Mouse (Mus musculus) adrenal gland, adult (tissue): ENCODE measurements around the gene Gfod2.

Source experiments
- DNase-seq, 2 experiments: peaks; one replicate each; pipeline ENCODE4 v3.0.0; 2022 to 2023; ENCODE audit warnings: low spot score in 1 of 2; ENCODE audit not compliant: inconsistent age in 2 of 2

Gene Gfod2

GRCm38 (mm10) chr8:105768485-105769257 is 10.2 kb upstream of the Gfod2 start:
- DNase-seq = peak in 1 of 2 experiments; percentile 42

GRCm38 (mm10) chr8:105757796-105758276 is 628 bp downstream of the Gfod2 start:
- no peak for DNase-seq

- no peak for DNase-seq
Observed at GRCm38 (mm10) chr8:105754688-105755087, 3.8 kb downstream of the Gfod2 start.

- DNase-seq = no peak
Observed at GRCm38 (mm10) chr8:105753916-105754315, 4.5 kb downstream of the Gfod2 start.

- DNase-seq = peak; percentile 88 to 93
Observed at GRCm38 (mm10) chr8:105750606-105751005, 7.9 kb downstream of the Gfod2 start.

GRCm38 (mm10) chr8:105743301-105743700 is 15.2 kb downstream of the Gfod2 start:
- DNase-seq = peak in 1 of 2 experiments; percentile 34

GRCm38 (mm10) chr8:105739216-105739615 is 19.2 kb downstream of the Gfod2 start:
- no peak for DNase-seq

GRCm38 (mm10) chr8:105732186-105732585 is 26.3 kb downstream of the Gfod2 start:
- DNase-seq = no peak

- DNase-seq = peak; percentile 52 to 63
Observed at GRCm38 (mm10) chr8:105727397-105728124, 30.9 kb downstream of the Gfod2 start.

- no peak for DNase-seq
Observed at GRCm38 (mm10) chr8:105725726-105726125, 32.7 kb downstream of the Gfod2 start.

- no peak for DNase-seq
Observed at GRCm38 (mm10) chr8:105722861-105723260, 35.6 kb downstream of the Gfod2 start.

- peak; percentile 46 to 70 for DNase-seq
Observed at GRCm38 (mm10) chr8:105719637-105720036, 38.8 kb downstream of the Gfod2 start.

- no peak for DNase-seq
Observed at GRCm38 (mm10) chr8:105716302-105716945, 42.0 kb downstream of the Gfod2 start.

- DNase-seq = peak in 1 of 2 experiments; percentile 43
Observed at GRCm38 (mm10) chr8:105715042-105715441, 43.4 kb downstream of the Gfod2 start.

- peak; percentile 84 to 95 for DNase-seq
Observed at GRCm38 (mm10) chr8:105714139-105714538, 44.3 kb downstream of the Gfod2 start.

- no peak for DNase-seq
Observed at GRCm38 (mm10) chr8:105712286-105712685, 46.2 kb downstream of the Gfod2 start.

- DNase-seq = no peak
Observed at GRCm38 (mm10) chr8:105709317-105709716, 49.1 kb downstream of the Gfod2 start.

- no peak for DNase-seq
Observed at GRCm38 (mm10) chr8:105708675-105709074, 49.8 kb downstream of the Gfod2 start.

- peak; percentile 88 to 97 for DNase-seq
Observed at GRCm38 (mm10) chr8:105707498-105708403, 50.7 kb downstream of the Gfod2 start, which contains the start of the genes 4933405L10Rik and Enkd1. Gene 4933405L10Rik, plus strand, starts transcription at chr8:105707655. Gene Enkd1, minus strand, starts transcription at chr8:105708210.

GRCm38 (mm10) chr8:105706426-105706825 is 52.0 kb downstream of the Gfod2 start:
- DNase-seq = no peak
